Mouse (Mus musculus): ENCODE measurements around the gene H2afy.

The H2afy gene

GRCm38 (mm10) chr13:56136200-56136599 lies at the start of gene H2afy:
Gene H2afy, minus strand, starts transcription at chr13:56136361.
- DNase-seq: no peak

GRCm38 (mm10) chr13:56183687-56184086 lies 47.5 kb upstream of the H2afy start:
- no peak for DNase-seq

- DNase-seq: no peak
Measured at GRCm38 (mm10) chr13:56181424-56181823, 45.3 kb upstream of the H2afy start.

- no peak for DNase-seq
Measured at GRCm38 (mm10) chr13:56178416-56179035, 42.4 kb upstream of the H2afy start, which contains the start of gene Tifab. Gene Tifab, minus strand, starts transcription at chr13:56178885.

- no peak for DNase-seq
Measured at GRCm38 (mm10) chr13:56176310-56176709, 40.1 kb upstream of the H2afy start.

GRCm38 (mm10) chr13:56175848-56176247 lies 39.7 kb upstream of the H2afy start:
- DNase-seq: no peak

- DNase-seq: no peak
Measured at GRCm38 (mm10) chr13:56172901-56173545, 36.9 kb upstream of the H2afy start.

- DNase-seq: no peak
Measured at GRCm38 (mm10) chr13:56172106-56172505, 35.9 kb upstream of the H2afy start.

- DNase-seq: no peak
Measured at GRCm38 (mm10) chr13:56168403-56168781, 32.2 kb upstream of the H2afy start.

- peak in 1 of 2 experiments; percentile 38 for DNase-seq
Measured at GRCm38 (mm10) chr13:56167446-56168402, 31.6 kb upstream of the H2afy start.

GRCm38 (mm10) chr13:56165561-56165960 lies 29.4 kb upstream of the H2afy start:
- no peak for DNase-seq

GRCm38 (mm10) chr13:56164372-56164771 lies 28.2 kb upstream of the H2afy start:
- no peak for DNase-seq

- peak; percentile 21 to 39 for DNase-seq
Measured at GRCm38 (mm10) chr13:56163751-56164150, 27.6 kb upstream of the H2afy start.

- no peak for DNase-seq
Measured at GRCm38 (mm10) chr13:56162859-56163258, 26.7 kb upstream of the H2afy start.

- no peak for DNase-seq
Measured at GRCm38 (mm10) chr13:56159614-56160363, 23.6 kb upstream of the H2afy start.

GRCm38 (mm10) chr13:56159016-56159601 lies 22.9 kb upstream of the H2afy start:
- DNase-seq: no peak

- DNase-seq: no peak
Measured at GRCm38 (mm10) chr13:56155671-56156070, 19.5 kb upstream of the H2afy start.

- DNase-seq: no peak
Measured at GRCm38 (mm10) chr13:56155048-56155447, 18.9 kb upstream of the H2afy start.

- DNase-seq: no peak
Measured at GRCm38 (mm10) chr13:56152773-56153460, 16.8 kb upstream of the H2afy start.

- peak; percentile 52 to 74 for DNase-seq
Measured at GRCm38 (mm10) chr13:56151404-56152226, 15.5 kb upstream of the H2afy start.

- DNase-seq: no peak
Measured at GRCm38 (mm10) chr13:56145523-56145922, 9.4 kb upstream of the H2afy start.

Data from cerebellum, postnatal 25 days (tissue).